Mouse (Mus musculus) cortical plate, adult 2 months (tissue): ENCODE results near the gene Nub1.

ENCODE experiments used
- CTCF ChIP-seq: fragments of 200-500 bp; IDR thresholded peaks from 2 replicates; pipeline ENCODE4 v1.5.1; 2011; ENCODE audit warnings: mild to moderate bottlenecking, control low read depth, low read length; ENCODE audit not compliant: insufficient read depth; ENCODE audit errors: extremely low read depth
- POLR2A ChIP-seq: fragments of 200-500 bp; IDR thresholded peaks from 2 replicates; pipeline ENCODE4 v1.6.1; 2011; ENCODE audit warnings: mild to moderate bottlenecking, low read length, control low read depth; ENCODE audit not compliant: insufficient read depth; ENCODE audit errors: extremely low read depth

DNA sequence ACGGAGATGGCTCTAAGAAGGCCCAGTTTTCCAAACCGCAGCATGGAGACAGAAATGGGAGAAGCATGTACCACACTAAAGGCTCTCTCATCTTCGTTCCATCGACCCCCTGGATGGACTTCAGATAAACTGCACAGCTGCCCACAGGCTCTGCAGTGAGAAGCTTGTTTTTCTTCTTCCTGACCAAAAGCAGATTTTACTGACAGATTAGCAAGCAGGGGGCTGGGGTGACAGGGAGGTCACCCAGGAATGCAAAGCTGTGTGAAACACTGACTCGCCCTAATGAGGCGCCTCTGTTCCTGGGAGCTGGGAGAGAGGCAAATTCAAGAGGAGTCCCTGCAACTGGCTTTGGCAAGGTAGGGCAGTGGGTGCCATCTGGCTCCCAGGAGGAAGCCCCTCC is 62.2 kb downstream of the Nub1 start:
- no peak for TF ChIP-seq CTCF
- no peak for TF ChIP-seq POLR2A
